Mouse (Mus musculus) testis, adult 2 months (tissue): ENCODE measurements at regions not wholly inside any gene's neighbourhood (a gene's known extent, or its start where the extent isn't known, plus 50 kb on each side); places are given as distances from the start of the nearest gene placed in this dataset.

Experiments
- CTCF ChIP-seq: fragments of 200-500 bp; IDR thresholded peaks from 2 replicates; pipeline ENCODE4 v1.5.1; 2012; ENCODE audit warnings: low read depth, mild to moderate bottlenecking, inconsistent platforms, low read length, moderate library complexity; ENCODE audit not compliant: control insufficient read depth, insufficient read depth, insufficient replicate concordance
- POLR2A ChIP-seq: fragments of 200-500 bp; IDR thresholded peaks from 2 replicates; pipeline ENCODE4 v1.6.1; 2012; ENCODE audit warnings: low read depth, mild to moderate bottlenecking, inconsistent platforms, low read length, moderate library complexity; ENCODE audit not compliant: control insufficient read depth

- no peak for TF ChIP-seq POLR2A
- no peak for TF ChIP-seq CTCF
These were observed 85.7 kb upstream of the Pthlh start for GRCm38 (mm10) chr6:147349566-147350237.
